Mouse (Mus musculus) heart, embryonic 14.5 days (tissue): ENCODE measurements around the gene Tgfbr2. TPM values are rescaled to one million over a fixed set of nuclear protein-coding genes. Genes with fewer than 3 reads are reported as not detected.

Source experiments
- ATAC-seq: fragments of 200-750 bp; cut with Nextera tagmentation; 2 replicates; pipeline ENCODE4 v1.8.0; 2017; ENCODE audit warnings: low read depth, moderate TSS enrichment; ENCODE audit not compliant: insufficient number of reproducible peaks, insufficient read depth, low FRiP score
- H3K27ac ChIP-seq, 2 experiments: fragments of 200-500 bp in 1 of 2; fragments of 300-500 bp in 1 of 2; sonication (generic) in 1 of 2; replicated peaks in 1 of 2; 2 replicates each; pipeline ENCODE4 v1.5.1; 2012 to 2014; ENCODE audit warnings: low read depth in 2 of 2, low read length in 2 of 2, control low read depth in 1 of 2, mild to moderate bottlenecking in 1 of 2, mixed read lengths in 1 of 2; ENCODE audit not compliant: control insufficient read depth in 1 of 2, insufficient read depth in 1 of 2
- H3K27me3 ChIP-seq: fragments of 300-500 bp; sonication (generic); 2 replicates; pipeline ENCODE4 v1.6.1; 2014; ENCODE audit warnings: mild to moderate bottlenecking, low read length, control low read depth; ENCODE audit not compliant: control insufficient read depth, insufficient read depth
- H3K36me3 ChIP-seq: fragments of 300-500 bp; sonication (generic); 2 replicates; pipeline ENCODE4 v1.6.1; 2014; ENCODE audit warnings: mild to moderate bottlenecking, control low read depth, low read length, mixed read lengths; ENCODE audit not compliant: control insufficient read depth, insufficient read depth
- H3K4me1 ChIP-seq, 2 experiments: fragments of 200-500 bp in 1 of 2; fragments of 300-500 bp in 1 of 2; sonication (generic) in 1 of 2; 2 replicates each; pipeline ENCODE4 v1.6.1; 2012 to 2014; ENCODE audit warnings: low read length in 2 of 2, control low read depth in 1 of 2, mixed read lengths in 1 of 2; ENCODE audit not compliant: control insufficient read depth in 2 of 2, insufficient read depth in 2 of 2
- H3K4me2 ChIP-seq: fragments of 300-500 bp; sonication (generic); 2 replicates; pipeline ENCODE4 v1.6.1; 2014; ENCODE audit warnings: mild to moderate bottlenecking, low read length
- H3K4me3 ChIP-seq, 2 experiments: fragments of 200-500 bp in 1 of 2; fragments of 300-500 bp in 1 of 2; sonication (generic) in 1 of 2; 2 replicates each; pipeline ENCODE4 v1.5.1; 2012 to 2014; ENCODE audit warnings: low read length in 2 of 2, mild to moderate bottlenecking in 2 of 2, control low read depth in 1 of 2, low read depth in 1 of 2, moderate library complexity in 1 of 2; ENCODE audit not compliant: control insufficient read depth in 1 of 2, insufficient read depth in 1 of 2
- H3K9ac ChIP-seq: fragments of 300-500 bp; sonication (generic); 2 replicates; pipeline ENCODE4 v1.6.1; 2014; ENCODE audit warnings: mild to moderate bottlenecking, low read length
- H3K9me3 ChIP-seq: fragments of 300-500 bp; sonication (generic); 2 replicates; pipeline ENCODE4 v1.6.1; 2016; ENCODE audit warnings: low read length, control low read depth; ENCODE audit not compliant: control insufficient read depth
- WGBS: fragments of 180-500 bp; shearing (Covaris S2); extraction: QIAGEN DNeasy Blood & Tissue Kit; methylation state at CpG from one replicate; pipeline ENCODE4 v1.1.7; 2014; 5-methylcytosine and 5-hydroxymethylcytosine counted together
- polyA plus RNA-seq: library from polyadenylated mRNA; unstranded; fragments of >200 nt; fragmentation: Nextera tagmentation; extraction: Ambion mirVana; gene quantifications from 2 replicates; pipeline ENCODE4 v1.2.1, GENCODE M21; 2014

Tgfbr2 gene
- polyA plus RNA-seq, 1 experiment from 2014 or later, result 24.6 TPM

GRCm38 (mm10) chr9:116183035-116183434 is 7.9 kb upstream of the Tgfbr2 start:
- WGBS, result 92% methylated on average over 6 of the region's 6 CpGs
- Histone ChIP-seq H3K4me3 (no peak overlapping the region), H3K9me3 (no peaks in the 10 kb centered on the region), H3K9ac (no peak overlapping the region), H3K4me1 (0 out of 4 replicates have a peak, but pooled peaks cover 0 to 2% of the 10 kb centered on the region in 2 experiments), H3K36me3 (no peaks in the 10 kb centered on the region), H3K27me3 (no peaks in the 10 kb centered on the region), H3K4me2 (no peak overlapping the region), H3K27ac (no peak overlapping the region)
- ATAC-seq, result no peak

DNA sequence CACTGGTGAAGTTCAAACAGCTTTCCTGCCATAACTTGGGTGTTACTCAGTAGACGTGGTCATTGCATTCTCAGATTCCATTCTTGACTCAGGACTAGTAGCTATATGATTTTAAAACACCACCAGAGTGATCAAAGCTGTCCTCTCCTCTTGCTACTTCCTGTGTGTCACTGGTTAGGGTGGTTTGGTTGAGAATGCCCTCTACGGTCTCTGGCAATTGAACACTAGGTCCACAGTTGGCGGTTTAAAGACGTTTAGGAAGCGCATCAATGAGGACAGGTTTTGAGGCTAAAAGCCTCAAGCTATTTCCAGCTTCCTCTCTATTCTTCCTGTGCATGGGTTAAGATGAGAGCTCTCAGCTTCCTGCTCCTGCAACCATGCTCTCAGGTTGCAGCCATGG is 6.4 kb upstream of the Tgfbr2 start:
- Histone ChIP-seq H3K4me1 (0 out of 4 replicates have a peak, but pooled peaks cover 0 to 2% of the 10 kb centered on the region in 2 experiments), H3K9me3 (no peaks in the 10 kb centered on the region), H3K4me3 (no peak overlapping the region), H3K36me3 (no peaks in the 10 kb centered on the region), H3K9ac (no peak overlapping the region), H3K27ac (no peak overlapping the region), H3K4me2 (no peak overlapping the region), H3K27me3 (no peaks in the 10 kb centered on the region)
- no peak for ATAC-seq
- 83% methylated on average over 5 of the region's 5 CpGs for WGBS

DNA sequence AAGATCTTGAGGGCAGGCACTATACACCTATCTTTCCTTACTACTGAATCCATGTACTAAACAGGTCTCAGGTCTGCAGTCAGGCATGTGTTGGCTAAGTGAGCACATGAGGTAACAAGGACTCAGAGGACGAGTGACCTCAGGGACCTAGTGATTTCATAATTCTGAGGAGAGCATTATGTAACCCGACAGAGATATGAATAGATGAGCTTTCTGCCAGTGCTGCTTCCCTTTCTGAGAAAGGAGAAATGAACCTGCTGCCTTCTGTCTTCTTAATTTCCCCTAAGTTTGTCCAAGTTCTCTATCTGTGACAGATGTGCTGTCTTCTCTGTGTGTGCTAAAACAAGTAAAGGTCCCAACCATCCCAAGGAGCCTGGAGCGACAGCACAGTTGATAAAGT is 3.0 kb upstream of the Tgfbr2 start:
- Histone ChIP-seq H3K9me3 (no peaks in the 10 kb centered on the region), H3K27me3 (no peaks in the 10 kb centered on the region), H3K27ac (no peak overlapping the region), H3K4me2 (no peak overlapping the region), H3K9ac (no peak overlapping the region), H3K36me3 (no peaks in the 10 kb centered on the region), H3K4me3 (no peak overlapping the region), H3K4me1 (peaks cover 5 to 6% of the 10 kb centered on the region in 2 experiments; a peak in 2 of 4 replicates)
- no peak for ATAC-seq
- WGBS, result 73% methylated on average over 3 of the region's 3 CpGs

- ATAC-seq, result no peak
- Histone ChIP-seq H3K4me2 (no peak overlapping the region), H3K9me3 (no peaks in the 10 kb centered on the region), H3K27me3 (no peaks in the 10 kb centered on the region), H3K9ac (no peak overlapping the region), H3K36me3 (no peaks in the 10 kb centered on the region), H3K4me3 (no peak overlapping the region), H3K4me1 (peaks cover 5 to 6% of the 10 kb centered on the region in 2 experiments; a peak in 2 of 4 replicates), H3K27ac (no peak overlapping the region)
- WGBS, result 84% methylated on average over 9 of the region's 9 CpGs
Observed at GRCm38 (mm10) chr9:116177108-116177507, 1.9 kb upstream of the Tgfbr2 start.

DNA sequence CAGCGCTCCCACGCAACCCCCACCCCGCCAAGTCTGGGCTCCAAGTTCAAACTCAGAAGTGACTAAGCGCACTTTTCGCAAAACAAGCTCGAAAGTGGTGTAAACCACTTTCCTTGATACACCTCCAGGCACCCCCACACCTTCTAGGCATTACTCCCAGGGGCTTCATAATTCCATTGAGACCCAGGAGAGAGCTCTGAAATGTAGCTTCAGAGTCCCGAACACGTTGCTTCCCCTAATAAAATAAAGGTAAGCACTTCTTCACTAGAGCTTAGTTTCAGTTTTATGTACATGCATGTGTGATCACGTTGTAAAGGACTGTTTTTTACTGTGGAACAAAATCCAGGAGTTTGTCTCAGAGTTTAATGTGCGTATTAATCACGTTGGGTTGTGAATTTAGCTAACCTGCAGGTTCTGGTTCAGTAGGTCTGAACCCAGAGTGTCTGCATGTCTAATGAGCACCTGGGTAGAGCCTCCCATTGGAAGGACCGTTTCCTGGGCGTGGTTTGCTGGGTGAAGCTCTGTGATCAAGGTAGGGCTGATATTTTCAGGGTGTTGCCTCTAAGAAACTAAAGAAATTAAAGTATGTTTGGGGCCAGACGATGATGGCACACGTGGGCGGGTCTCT is 442 bp upstream of the Tgfbr2 start:
- ATAC-seq, result no peak
- peak overlapping the region; percentile 88 to 89; a peak in 3 of 4 replicates for H3K27ac ChIP-seq
- 9% methylated on average over 16 of the region's 16 CpGs for WGBS
- H3K36me3 ChIP-seq, result no peaks in the 10 kb centered on the region
- H3K4me1 ChIP-seq, result peaks cover 5 to 6% of the 10 kb centered on the region in 2 experiments; a peak in 2 of 4 replicates
- peak overlapping the region; percentile 76 for H3K4me2 ChIP-seq
- peak overlapping the region; percentile 75 to 94 for H3K4me3 ChIP-seq
- H3K9me3 ChIP-seq, result no peaks in the 10 kb centered on the region
- H3K9ac ChIP-seq, result peak overlapping the region; percentile 83
- no peaks in the 10 kb centered on the region for H3K27me3 ChIP-seq

DNA sequence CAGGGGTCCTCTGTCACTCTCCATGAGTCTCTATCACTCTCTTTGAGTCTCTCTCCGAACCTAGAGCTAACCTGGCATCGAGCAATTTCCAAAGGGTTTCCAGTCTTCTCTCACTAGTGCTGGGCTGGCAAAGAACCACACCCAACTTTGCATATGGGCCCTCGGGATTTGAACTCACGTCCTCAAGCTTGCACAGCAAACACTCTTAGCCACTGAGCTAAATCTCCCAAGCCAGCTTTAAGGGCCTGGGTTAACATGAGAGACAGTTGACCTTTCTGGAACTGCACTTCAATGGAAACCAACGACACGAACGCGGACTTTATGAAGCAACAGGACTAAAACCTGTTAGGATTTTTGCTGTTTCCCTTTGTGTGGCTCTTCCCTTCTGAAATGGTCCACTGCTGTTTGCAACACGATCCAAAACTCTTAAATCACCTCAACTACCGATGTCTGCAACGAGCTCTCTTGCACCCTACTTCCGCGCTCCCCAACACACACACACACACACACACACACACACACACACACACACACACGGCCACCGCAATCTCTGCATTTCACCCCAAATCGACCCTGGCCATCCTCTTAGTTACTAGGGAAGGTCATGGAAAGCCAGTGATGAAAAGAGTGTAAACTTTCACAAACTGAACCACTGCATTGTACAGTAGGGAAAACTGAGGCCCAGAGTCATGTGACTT is 1.5 kb downstream of the Tgfbr2 start:
- ATAC-seq, result no peak
- Histone ChIP-seq H3K4me3 (peak overlapping the region; percentile 75 to 94), H3K4me2 (peak overlapping the region; percentile 76), H3K27ac (peak overlapping the region; percentile 88 to 89; a peak in 3 of 4 replicates), H3K4me1 (peaks cover 5 to 6% of the 10 kb centered on the region in 2 experiments; a peak in 2 of 4 replicates), H3K36me3 (no peaks in the 10 kb centered on the region), H3K9ac (peak overlapping the region; percentile 83), H3K9me3 (no peaks in the 10 kb centered on the region), H3K27me3 (no peaks in the 10 kb centered on the region)
- 77% methylated on average over 16 of the region's 16 CpGs for WGBS

GRCm38 (mm10) chr9:116173059-116173458 is 2.1 kb downstream of the Tgfbr2 start:
- ATAC-seq, result no peak

More at GRCm38 (mm10) chr9:116173059-116173458, 2.1 kb downstream of the Tgfbr2 start:
- Histone ChIP-seq H3K36me3 (no peaks in the 10 kb centered on the region), H3K9me3 (no peaks in the 10 kb centered on the region), H3K27me3 (no peaks in the 10 kb centered on the region), H3K9ac (no peak overlapping the region; the same call in 1 of the 2 replicates), H3K4me2 (peak overlapping the region; percentile 76), H3K4me3 (peak overlapping the region; percentile 75 to 94), H3K4me1 (peaks cover 5 to 6% of the 10 kb centered on the region in 2 experiments; a peak in 2 of 4 replicates), H3K27ac (no peak overlapping the region)
- 70% methylated on average over 6 of the region's 6 CpGs for WGBS
